Mouse (Mus musculus) gastrocnemius, adult 18-20 months (tissue): Measurements from ENCODE around the gene Stx8. TPM values are rescaled to one million over a fixed set of nuclear protein-coding genes. Genes with fewer than 3 reads are reported as not detected.

Experiments
- DNase-seq: peaks from one replicate; pipeline ENCODE4 v3.0.0; 2021; ENCODE audit warnings: low spot score
- total RNA-seq, 2 experiments: library from RNA; stranded (reverse); gene quantifications; 2 replicates each; pipeline ENCODE4 v1.2.3; 2021

Gene Stx8
- total RNA-seq, 2 experiments from 2014 or later, result 22.6 to 25.3 TPM

DNA sequence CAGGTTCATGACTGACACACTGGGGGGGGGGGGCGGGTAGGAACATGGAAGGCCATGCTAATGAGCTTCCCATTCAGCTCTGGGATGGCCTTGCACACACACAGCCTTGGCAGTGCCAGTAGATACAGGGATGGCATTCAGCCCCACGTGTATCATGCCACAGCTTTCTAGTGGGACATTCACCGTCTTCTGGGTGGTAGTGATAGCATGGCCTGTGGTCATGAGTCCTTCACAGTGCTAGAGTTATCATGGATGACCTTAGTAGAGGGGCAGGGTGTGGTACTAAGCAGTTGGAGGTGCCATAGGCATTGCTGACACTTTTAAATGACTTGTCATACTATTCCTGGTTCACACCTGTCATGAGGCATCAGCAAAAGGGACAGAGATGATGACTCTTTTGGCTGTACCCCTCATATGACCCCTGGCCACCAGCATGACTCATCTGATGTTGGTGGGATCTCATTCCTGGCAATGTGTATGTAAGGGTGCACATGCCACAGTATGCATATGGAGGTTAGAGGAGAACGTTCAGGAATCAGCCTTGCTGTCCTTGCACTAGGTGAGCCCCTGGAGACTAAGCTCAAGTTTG is 69.4 kb downstream of the Stx8 start:
- no peak for DNase-seq

DNA sequence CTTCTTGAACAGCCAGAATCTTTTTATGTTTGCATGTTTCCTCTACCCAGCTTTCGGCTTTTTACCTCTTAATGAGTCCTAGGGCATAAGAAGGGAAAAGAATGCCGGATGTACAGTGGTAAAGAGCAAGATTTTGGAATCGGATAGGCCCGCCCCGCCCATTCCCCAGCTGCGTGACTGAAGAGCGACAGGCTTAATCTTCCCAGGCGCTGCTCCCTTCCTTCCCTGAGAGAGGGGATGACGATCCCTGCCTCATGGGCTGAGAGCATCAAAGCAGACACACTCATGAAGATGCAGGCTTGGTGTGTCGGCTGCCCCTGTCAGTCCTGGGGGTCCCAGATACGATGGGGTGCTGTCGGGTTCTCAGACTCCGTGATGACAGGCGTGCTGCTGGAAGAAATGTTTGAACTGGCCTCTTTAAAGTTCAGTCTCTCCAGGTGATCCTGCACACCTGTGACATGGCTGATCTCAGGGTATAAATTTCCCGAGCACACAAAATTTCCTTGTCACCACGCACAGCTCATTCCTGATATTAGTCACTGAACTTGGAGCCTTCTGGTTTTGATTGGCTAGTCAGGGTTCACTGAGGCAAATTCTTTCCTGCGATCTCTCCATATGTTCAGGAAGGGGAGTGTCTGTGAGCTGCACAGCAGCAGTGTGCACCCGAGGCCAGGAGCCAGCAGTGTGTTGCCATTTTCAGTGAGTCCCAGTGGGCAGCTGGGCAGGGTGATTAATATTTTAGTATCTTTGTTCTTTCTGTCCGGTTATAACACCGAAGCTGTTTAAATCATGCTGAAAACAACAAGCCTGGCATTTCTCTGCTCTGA is 70.4 kb downstream of the Stx8 start:
- DNase-seq, result no peak

DNA sequence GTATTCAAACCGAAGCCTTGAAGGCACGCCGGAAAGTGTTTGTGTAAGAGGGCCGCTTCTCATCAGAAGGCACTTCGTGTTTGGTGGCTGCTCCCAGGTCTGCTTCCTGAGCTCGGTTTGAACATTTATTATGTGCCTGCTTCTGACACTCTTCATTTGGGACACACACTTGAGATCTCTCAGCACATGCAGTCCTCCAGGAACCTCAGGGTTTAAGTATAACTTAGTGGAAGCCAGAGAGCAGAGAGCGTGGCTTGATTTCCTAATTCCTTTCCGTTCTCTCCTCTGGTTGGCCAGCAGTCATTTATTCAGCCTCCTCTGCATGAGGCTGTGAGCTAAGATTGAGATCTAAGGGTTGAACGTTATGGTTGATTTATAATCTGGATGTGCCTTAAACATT is 71.1 kb downstream of the Stx8 start:
- no peak for DNase-seq

DNA sequence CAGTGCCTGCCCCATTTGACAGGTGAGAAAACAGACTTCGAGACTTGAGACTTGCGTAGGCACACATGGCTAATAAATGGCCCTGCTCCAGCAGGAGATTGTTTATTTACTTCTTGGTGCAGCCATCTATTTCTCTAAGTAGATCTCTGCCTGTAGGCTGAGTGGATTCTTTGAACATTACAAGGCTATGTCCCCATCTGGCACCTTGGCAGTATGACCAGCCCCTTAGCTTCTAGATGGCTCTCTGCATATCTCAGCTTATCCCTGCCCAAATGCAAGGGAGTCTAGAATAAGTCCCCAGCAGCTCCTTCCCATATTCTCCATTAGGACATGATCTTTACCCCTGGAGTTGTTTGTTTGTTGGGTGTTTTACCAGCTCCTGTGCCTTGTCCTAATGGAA is 72.1 kb downstream of the Stx8 start:
- no peak for DNase-seq

DNA sequence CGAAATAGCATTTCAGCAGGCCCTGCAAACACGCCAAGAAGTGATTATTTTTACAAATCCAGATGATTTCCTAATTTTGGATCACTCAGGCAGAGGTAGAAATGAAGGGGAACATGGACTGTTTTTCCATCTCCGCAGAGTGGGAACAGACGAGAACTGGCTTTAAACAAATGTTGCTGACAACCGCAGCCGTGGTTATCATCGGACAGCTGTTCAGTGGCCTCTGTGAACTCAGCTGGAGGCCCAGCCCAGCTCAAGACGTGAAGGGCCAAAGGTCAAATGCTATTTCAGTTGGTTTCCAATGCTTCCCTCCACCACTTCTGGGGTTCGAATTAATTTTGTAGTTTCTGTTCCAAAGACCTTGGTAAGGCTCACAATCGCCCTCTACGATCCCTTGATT is 78.2 kb downstream of the Stx8 start:
- peak; percentile 36 for DNase-seq

DNA sequence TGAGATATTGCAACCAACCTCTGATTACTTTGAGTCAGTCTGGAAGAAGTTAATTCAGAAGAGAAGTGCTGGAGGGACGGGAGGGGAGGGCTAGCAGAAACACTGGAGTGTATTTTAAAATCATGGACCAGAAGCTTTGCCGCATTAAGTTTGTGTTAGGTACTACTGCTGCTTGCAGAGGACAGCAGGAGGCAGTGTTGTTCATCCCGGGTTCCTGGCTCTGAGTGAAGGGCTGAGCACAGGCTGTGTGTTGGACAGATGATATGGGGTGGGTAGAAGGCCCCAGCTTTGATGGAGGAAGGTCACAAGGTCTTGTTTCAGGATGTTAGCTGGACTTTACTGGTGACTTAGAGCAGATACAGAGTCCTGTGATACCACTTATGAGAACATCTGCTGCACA is 80.9 kb downstream of the Stx8 start:
- DNase-seq, result no peak

DNA sequence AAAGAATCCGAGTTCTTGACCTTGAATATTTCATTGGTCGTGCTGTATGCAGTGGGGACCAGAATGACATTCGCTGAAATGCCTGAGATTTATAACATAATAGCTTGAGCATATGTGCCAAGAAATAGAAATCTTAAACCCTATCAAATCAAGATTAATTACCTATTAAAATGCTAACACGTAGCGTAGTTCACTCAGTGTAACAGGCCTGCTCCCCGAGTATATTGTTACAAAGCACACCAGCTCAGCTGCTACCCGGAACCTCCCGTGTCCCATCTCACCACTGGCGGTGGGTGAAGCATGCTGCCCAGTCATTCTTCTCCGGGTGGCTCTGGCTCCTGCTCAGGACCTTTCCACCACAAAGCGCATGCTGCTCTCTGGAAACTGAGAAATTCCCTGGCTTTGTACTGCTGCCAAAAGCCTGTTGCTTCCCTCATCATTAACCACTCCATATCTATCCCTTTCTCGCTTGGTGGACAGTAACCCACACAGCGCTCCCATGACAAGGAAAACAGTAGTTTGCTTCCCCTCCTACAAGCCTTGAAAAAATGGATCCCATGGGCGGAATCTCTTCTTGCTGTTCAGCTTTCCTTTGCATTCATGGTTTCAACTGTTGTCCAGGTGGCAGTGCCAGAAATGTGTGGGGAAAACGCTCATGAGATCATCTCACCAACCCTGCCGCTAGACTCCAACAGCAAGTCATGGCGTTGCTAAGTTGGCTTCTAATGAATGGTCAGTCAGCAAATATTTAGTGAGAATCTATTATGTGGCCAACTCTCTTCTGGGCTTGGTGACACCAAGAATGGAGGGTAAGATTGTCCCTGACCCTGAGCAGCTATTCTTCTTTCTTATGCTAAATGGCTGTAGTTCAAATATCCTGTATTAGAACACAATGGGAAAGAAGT is 83.5 kb downstream of the Stx8 start:
- DNase-seq, result no peak

DNA sequence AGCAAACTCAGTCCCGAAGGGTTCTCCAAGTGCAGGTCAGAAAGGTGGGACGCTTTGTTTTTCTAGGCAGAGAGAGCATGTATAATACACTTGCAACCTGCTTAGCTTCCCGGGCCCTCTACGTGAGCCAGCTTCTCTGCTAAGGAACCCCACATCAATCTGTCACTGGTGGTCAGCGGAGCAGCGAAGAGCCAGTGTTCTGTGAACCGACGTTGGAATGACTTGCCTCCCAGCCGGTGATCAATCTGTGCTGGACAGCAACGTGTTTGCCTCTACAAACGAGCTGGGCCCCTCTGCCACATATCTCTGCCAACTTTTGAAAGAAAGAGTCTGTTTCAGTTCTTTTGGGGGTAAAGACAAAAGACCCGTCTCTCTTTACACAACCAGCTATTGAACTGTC is 84.7 kb downstream of the Stx8 start:
- no peak for DNase-seq

DNA sequence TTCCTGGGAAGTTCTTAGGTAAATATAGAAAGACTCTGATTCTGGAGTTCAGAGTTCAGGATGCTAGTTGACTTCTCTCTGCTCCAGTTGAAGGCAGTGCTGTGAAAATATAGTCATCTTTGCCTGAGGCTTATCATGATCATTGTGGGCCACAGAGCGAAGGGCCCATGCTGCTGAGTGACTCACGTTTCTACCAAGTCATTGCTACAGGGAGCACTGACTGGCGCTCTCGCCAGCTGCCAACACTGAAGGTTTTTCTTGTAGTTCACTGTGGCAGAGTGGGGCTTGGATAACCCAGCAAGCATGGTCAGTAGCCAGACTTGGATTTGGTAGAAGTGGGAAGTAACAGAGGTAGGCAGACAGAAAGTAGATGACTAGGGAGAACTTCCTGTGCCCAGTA is 85.3 kb downstream of the Stx8 start:
- no peak for DNase-seq

DNA sequence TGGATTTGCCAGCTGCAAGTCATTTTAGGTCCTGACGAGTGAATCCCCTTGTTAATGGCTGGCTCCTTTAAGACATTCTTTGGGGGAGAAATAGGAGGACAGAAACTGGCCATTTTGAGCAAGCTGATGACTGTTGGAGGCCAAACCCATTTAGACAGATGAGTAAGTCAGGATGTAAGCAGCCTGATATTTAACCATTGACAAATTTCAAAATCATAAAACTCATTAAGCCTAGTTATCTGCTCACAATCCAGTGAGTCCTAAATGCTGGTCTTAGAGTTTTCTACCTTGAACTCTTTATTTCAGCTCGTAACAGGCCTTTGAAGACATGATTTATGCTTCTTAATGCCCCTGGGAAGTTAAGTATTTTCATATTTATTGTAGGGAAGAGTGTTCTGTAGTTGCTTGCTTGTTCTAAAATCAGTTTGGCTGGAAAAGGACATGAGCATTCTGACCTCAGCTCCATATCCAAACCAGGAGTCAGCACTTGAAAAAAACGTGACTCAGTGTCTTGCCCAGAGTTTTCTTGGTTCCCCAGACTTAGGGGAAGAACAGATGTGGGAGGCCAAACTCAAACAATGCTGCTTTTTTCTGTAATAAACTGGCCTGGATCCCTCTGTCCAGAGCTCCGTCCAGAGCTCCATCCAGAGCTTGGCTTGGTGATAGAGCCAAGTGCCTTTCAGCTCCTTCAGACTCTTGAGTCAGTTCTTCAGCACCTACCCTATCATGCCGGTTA is 92.6 kb downstream of the Stx8 start:
- DNase-seq, result peak; percentile 28

DNA sequence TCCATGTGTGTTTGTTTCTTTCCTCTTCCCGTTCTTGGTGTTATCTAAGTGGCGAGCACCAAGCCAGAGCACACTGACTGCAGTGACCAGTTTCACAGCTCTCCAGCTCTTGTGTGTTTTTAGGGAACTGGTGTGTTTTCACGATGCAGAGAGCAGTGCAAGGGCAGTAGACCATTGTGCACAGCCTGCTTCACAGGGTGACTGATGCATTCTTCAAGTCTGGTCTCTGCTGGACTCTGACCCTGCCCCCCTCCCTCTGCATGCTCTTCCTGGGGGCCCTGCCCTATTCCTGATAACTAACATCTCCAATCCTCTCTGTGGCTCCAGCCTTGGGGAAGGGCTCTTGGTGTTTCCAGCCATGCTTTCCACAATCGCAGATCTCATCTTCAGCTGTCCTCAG is 94.7 kb downstream of the Stx8 start:
- DNase-seq, result no peak

DNA sequence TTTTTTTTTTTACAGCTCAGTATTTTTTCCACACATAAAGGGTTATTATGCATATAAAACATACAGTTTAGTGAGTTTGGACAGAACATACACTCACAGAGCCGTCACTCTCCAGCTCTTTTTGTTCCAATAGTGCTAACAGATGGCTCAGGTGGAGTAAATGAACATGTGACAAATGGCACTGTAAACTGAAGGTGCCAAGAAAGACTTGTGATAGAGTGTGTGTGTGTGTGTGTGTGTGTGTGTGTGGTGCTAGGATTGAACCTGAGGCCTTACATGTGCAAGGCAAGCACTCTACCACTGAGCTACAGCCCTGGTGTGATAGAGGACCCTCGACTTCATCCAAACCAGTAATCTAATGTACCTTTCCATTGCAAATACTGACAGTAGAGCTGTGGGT is 96.1 kb downstream of the Stx8 start:
- no peak for DNase-seq

DNA sequence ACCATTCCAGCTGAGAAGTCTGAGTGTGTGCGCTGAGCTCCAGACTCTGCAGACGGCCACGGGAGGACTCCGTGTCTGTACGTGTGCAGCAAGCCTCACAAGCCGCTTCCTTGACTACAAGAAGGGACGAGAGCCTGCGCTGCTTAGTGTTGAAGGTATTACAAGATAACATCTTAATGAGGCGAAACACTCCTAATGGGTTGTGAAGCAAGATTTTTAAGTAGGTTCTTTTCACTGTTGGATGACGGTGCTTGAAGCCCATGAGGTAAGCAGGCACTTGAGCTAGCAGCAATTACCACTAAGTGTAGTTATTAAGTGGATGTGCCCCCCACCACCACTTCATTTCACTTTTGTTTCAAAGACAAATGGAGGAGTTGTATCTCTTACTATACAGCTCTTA is 101.8 kb downstream of the Stx8 start:
- no peak for DNase-seq

DNA sequence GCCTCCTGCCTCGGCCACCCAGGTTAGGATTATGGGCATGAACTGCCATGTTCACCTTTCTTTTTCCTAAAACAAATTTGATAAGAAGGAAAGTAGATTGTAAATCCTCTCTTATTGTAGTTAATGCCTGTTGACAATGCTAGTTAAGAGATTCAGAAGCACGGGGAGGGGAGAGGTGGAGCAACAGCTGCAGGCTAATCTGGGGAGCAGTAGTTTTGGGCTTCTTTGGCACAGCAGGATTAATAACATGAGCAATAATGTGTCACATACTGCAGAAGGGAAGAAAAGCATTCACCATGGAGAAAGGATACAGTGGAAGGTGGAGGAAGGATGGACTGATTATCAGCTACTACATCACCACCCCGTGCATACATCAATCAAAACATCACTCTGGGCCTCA is 104.1 kb downstream of the Stx8 start:
- DNase-seq, result no peak

DNA sequence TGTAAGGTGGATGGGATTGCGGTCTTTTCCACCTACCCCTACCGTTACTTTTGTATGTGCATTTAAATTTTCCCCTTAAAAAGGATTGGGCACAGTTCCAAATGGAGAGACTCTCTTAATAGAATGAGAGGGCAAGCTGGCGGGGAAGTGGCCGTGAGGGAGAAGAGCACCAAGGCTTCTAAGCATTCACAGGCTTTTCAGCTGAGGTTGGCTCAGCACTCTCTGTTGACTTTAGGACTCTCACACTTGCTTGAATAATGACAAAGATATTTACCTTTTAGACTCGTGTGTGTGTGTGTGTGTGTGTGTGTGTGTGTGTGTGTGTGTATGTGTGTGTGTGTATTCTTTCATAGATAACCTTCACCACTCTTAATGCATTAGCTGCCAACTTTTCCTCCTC is 105.8 kb downstream of the Stx8 start:
- no peak for DNase-seq

DNA sequence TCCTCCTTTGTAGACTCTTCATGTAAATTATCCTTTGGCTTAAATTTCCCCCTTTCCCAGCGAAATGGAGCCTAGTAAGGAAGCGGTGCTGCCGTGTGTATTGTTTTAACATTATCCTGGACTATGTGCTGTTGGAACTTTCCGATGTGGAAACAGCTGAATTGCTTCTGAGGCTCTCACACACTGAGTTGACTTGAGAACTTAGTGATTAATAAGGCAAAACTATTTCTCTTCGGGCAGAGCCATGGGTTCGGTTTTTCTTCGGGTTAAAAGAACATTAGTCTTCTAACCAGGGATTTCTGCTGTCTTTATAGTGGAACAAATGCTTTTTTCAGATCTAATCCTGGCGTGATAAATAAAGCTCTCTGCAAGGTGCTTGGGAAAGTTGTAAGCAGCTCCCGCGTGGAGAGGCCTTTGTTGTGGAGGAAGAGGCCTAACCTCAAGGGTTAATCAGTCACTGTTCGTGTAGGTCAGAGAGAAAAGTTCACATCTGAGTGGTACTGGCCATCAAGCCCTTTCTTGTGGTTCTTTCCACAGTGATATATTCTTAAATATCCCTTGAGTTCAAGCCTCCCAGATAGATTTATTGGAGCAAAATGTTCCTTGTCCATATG is 106.7 kb downstream of the Stx8 start:
- no peak for DNase-seq

DNA sequence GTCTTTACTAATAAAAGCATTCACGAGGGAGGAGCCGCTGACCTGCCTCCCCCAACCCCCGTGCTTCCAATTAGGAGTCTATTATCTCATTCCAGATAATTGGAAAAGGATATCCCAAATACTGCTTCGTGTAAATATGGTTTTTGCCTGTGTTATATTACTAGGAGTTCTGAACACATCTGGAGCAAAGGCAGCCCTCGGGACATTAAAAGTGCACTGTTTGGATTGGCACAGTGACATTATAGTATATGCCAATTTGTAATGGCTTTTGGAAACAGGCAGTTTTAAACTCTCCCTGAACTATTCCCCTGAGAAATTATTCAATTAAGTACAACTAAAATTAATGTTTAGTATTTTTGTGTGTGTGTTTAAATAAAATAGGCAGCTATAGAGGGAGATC is 108.7 kb downstream of the Stx8 start:
- peak; percentile 13 for DNase-seq

DNA sequence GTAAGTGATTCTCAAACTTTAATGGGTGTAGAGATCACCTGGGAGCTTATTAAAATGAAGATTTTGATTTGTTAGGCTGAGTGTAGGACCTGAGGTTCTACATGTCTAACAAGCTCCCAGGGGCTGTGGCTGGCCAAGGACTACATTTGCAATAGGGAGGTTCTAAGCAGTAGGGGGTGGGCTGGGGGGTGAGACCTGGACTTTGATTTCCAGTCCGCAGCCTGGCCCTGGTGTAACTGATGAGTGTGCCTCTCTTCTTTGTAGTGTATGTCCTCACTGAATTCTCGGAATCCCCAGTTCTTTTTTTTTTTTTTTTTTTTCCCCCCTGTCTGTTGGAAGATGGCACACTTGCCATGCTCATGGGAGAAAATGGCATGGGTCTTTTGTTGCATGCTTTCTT is 109.3 kb downstream of the Stx8 start:
- no peak for DNase-seq

DNA sequence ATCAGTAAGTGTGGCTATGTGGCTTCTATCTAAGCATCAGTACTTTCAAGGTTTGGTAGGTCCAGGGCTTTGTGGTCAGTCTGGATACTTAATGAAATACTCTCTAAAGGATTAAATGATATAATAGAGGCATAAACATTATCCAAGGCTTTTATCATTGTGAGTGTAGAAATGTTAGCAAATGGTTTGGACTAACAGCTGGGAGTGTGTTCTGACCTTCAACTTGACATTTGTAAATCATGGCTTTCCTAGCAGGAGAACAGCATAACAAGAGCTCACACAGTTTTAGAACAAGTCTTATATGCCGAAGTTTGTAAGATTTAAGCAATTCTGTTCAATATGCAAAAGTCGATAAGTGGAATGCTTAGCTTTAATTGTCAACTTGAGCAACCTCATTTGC is 113.8 kb downstream of the Stx8 start:
- DNase-seq, result no peak

DNA sequence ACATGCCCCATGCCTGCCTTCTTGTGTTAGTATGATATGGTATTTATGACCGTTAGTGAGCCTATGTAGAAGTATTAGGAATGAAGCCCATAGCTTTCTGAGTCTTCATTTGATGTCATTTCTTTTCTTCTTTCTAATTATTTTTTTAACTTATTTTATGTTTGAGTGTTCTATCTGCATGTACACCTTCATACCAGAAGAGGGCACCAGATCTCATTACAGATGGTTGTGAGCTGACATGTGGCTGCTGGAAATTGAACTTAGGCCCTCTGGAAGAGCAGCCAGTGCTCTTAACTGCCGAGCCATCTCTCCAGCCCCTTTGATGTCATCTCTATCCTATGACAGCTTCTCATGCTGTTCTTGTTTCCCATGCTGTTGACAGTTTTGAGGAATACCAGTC is 115.0 kb downstream of the Stx8 start:
- no peak for DNase-seq

DNA sequence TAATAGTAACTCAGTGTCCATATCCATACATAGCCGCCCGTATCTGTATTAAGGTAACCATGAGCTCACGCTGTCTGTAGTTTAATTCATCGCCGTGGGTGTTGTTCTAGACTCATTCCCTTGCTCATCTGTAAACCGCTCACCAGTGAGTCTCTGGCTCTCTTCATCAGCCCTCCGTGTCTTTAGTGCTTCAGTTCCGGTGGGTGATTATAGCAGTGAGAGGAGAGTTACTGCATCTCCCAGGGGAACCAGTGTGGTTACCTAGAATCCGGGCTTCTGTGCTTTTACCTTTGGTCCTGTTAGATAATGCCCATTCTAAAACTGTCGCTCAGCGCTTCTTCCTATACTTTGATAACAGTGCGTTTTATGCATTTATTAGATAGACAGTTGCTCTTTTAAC is 116.8 kb downstream of the Stx8 start:
- DNase-seq, result no peak
